Mouse (Mus musculus): ENCODE measurements around the gene Gm30083.

Gene Gm30083

DNA sequence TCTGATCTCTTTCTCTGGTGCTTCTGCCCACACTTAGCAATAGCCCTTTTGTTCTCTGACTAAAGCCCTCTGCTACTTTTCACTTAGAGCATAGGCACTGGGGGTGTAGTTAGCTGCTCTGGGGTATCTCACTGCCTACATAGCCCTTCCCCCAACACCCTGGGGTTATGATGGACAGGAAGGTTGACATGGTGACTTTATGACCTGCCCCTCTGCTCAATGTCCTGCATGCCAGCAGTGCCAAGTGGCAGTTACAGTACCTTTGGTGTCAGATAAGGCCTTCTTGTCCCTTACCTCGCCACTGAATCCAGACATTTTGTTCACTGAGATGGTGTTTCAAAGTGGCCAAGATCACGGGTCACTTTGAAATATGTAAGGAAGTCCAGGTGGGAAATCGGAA is at the start of gene Gm30083:
Gm30083 (minus strand) TSS at position 120 of the 400 bp plus-strand sequence.
- in situ Hi-C loops (cut with MseI, MboI): no loop called here

DNA sequence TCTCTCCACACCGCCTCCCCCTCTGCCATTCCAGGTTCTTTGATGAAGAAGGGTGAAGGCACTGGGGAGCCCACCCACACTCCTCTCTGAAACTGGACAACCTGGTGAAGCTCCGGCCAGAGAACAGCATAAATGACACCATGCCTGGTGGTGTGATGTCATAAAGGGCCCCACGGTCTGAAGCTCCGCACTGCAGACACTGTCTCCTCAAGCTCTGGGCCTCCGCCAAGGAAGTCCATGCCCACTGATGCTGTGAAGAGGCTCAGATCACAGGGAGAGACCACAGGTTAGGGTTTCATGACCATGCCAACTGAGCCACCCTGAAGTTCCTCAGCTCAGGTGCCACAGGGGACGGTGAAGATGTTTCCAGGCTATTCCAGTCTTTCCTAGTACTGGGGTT is 37.5 kb upstream of the Gm30083 start, which contains the start of gene Antxrl:
Antxrl (plus strand) TSS at position 192 of the 400 bp plus-strand sequence.
- in situ Hi-C loops (cut with MseI, MboI): no loop called here

DNA sequence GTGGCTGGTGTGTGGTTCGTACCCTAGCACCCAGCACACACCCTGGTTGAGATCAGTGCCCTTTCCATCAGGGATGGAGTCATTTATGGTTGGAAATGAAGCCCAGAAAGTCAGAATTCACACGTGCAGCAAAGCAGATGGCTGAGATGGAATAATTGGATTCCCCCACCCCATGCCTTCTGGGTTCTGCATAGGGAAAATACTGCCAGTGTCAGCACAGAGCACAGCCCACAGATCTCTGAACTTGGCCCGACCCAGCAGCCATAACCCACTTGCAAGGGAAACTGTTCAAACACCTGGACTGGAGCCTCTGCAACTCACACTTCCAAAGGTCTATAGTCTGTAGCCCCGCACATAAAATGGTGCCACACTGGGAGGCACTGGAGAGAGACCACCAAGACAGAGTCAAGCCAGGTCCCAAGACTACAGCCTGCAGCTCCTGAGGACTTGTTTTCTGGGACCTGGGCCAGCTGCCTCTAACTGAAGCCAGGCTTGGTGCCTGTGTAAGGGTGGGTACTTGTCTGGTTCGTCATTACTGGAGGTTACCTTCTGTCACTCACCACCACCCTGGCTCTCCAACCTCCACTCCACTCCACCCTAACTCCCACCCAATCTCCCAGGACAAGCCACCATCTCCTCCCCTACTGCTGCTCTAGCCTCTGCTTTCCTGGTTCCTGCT is 35.3 kb upstream of the Gm30083 start:
- in situ Hi-C loops (cut with MseI, MboI): no loop called here

DNA sequence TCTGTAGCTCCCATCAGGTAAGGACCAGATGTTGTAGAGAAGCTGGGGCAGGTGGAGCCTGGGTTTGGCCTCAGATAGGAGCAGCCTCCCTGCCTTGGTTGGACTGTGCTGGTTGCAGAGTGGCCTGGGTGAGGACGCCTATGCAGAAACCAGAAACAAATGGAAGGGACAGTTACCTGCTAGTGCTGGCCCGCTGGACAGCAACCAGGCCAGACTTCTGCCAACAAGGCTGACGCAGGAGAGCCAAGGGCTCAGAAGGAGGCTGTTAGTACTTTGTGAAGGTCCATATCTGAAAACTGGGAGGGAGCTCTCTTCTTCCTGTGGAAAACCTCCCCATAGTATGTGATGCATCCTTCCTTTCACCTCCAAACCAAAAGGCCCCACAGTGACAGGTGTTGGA is 28.4 kb upstream of the Gm30083 start:
- in situ Hi-C loops (cut with MseI, MboI): no loop called here

DNA sequence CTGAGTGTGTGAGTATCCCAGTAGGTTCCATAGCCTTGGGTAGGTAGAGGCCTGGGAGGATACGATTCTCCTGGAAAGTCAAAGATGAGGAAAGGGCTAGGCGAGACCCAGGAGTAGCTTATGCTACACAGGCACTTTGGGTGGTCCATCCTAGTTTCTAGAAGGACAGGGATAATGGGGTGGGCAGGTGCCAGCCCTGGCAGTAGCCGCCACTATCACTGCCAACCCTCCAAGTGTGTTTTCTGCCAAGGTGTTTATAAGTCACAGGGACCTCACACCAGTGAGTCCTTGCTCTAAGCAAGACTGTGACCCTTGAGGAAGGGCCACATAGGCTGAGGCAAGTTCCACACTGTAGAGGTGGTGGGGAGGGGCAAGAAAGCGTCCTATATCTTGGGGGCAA is 26.3 kb upstream of the Gm30083 start:
- in situ Hi-C loops (cut with MseI, MboI): no loop called here

DNA sequence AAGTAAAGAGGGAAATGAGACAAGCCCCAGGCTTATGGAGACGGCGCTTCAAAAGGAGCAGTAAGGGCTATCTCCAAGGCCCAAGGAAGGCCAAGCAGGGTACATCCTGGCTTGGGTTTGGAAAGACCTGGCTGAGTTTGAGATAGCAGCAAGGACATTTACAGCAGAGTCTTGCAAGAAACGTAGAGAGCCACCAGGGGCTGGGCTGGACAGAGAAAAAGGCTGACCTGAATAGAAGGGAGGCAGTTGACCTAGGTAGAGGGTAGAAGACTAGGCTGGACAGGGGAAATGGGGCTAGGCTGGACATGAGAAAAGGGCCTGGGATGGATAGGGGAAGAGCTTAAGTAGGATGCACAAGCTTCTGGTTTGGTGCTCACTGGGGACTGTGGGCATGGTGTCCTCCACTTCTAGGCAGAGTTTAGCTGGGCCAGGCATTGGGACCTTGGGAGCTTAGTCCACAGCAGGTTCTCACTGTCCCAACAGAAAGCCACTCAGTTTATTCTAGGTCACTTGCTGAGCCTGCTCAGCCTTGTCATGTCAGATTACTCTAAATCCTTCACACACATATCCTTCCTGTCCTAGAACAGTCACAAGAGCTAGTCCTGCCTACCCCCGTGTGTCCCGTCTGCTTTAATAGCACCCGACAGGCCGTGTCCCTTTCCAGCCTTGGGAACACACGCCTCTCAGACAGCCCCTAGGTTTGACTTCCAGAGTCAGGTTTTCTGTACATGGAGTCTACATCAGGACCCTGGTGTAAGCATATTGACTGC is 19.0 kb upstream of the Gm30083 start:
- in situ Hi-C loops (cut with MseI, MboI): no loop called here

DNA sequence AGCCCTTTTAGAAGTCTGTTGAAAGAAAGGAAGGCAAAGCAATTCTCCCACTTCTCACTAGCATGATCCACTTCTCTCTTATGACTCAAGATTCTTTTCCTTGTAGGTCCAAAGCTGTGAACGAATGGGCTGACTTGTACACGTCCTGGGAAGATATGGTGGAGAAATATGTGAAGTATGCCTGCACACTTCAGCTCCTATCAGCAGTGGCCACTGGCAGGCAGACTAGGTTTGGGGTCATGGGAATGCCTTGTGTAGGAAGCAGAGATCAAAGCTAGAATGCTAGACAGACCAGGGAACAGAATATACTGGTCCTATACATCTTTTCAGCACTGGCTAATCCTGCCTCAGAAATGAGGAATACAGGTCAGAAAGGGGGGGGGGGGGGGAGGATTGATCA is 11.7 kb upstream of the Gm30083 start:
- in situ Hi-C loops (cut with MseI, MboI): no loop called here

DNA sequence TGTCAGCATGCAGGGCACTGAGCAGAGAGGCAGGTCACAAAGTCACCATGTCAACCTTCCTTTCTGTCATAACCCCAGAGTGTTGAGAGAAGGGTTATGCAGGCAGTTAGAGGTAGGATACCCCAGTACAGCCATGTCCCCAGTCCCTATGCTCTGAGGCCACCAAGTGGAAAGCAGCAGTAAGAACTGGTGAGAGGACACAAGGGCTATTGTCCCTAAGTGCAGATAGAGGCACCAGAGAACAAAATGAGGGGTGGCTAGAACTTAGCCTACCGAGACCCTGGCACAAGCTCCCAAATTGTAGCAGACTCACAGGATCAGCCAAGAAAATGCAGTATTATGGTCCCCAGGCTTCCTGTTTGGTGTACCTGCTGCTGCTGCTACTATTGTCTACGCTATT is 2.0 kb upstream of the Gm30083 start:
- in situ Hi-C loops (cut with MseI, MboI): no loop called here

DNA sequence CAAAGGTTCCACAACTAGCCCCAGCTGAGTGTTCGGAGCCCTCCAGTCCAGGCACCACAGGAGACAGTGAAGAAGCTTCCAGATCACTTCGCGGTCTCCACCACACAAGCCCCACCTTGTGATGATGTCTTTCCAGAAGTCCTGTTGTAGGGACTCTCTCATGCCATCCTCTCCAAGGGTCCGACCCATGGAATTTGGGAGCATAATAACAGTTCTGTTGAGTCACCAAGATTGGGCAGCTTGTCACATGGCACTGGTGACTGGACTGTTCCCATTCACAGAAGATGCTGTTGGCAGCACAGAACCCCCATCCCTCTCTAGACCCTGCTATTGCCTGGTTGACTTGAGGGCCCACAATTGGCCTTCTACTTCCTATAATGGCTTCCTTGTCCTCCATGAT is 1.4 kb upstream of the Gm30083 start, which contains the start of gene Gm5460:
Gm5460 (plus strand) TSS at position 378 of the 400 bp plus-strand sequence.
- in situ Hi-C loops (cut with MseI, MboI): no loop called here

DNA sequence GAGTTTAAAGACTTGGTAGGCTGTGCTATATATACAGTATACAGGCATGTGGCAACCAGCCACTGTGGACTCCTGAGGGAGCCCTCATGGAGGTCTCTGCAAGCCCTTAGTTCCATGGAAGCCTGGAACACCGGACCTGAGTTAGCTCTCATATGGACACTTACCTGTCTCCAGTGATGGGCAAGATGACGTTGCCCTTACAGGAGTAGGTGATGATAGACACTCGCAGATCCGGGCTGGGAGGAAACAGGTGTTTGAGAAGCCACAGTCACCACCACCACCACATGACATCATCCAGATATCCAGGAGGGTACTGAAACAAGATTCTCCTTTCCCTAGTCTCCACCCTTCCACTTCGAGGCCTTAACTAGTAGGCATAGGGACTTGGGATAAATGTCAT is 12.6 kb downstream of the Gm30083 start:
- in situ Hi-C loops (cut with MseI, MboI): no loop called here

DNA sequence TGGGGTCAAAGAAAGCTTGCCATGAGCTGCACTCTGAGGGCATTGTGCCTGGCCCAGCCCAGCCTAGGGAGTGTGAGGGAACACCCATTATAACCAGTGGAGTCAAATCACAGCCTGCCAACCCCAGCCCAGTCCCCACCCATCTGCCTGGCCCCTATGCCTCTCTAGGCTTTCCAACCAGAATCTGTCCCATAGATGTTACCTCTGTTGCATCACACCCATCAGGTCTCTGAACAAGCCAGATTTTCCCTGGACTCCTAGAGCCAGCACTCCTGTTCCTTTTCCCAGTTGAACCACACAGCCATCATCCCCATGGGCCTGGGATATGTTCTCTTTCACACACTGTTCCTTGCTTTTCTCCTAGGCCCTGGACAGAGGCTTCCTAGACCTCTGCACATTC is 13.5 kb downstream of the Gm30083 start:
- in situ Hi-C loops (cut with MseI, MboI): no loop called here

DNA sequence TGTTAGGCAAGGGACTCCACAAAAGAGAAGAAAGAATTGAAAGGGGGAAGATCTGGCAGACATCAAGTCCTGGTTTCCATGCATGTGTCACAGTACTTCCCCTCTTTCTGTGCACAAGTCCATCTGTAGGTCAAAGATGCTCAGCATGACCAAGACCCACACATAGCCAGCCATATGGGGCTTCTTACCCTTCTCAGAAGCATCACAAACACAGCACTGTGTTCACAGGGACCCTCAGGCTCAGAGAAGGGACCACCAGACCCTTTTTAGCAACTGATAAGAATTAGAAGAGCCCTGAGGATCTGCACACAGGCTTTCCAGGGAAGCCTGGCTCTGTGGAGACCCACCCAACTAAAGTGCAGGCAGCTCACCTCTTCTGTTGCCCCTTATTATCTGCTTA is 14.9 kb downstream of the Gm30083 start:
- in situ Hi-C loops (cut with MseI, MboI): no loop called here

DNA sequence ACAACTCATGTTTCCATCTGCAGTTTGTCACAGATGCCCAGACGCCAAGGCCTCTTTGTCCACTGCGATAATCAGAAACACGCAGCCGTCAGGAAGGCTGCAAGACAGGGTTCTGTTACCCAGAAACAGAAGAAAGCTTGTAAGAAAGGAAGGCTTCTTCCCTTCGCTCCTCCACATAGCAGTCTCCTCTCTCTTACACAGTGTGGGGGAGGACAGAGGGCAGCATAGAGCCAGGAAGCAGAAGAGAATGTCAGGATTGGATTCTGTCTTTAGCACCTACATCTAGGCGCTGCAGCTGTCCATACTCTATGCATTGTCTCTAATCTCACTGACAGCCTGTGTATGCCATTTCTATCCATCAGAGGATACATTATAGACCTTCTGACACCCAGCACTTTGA is 17.6 kb downstream of the Gm30083 start:
- in situ Hi-C loops (cut with MseI, MboI): no loop called here

DNA sequence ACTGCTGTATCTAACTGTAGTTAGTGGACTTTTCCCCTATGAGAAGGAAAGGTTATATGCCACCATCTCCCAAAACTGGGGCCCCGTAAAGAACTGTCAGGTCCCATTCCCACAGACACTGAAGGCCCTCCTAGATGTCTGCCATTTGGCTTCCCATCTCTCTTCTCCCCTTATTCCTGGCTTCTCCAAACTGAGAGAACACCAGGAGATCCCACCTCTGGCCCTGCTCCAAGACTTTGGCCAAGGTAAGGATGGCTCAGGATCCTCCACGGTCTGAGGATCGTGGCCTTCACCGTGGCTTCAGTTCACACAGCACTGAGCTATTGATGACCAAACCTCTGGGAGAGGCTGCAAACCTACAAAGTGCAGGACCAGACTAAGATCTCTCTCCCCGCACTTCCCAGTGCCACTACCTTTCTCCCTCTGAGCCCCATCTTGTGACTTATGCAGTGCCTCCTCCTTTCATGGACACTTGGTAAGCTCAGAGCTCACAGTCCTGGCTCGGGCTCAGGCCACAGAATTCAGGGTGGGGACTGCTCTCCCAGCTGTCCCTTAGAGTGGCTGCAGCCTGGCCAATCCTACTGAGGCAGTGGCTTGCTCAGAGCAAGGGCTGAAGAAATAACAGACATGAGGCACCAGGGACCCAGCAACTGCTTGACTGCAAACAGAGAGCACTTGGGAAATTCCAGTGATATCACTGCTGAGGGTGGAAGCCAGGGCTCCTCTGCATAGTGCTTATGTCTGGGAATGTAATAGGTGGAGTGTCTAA is 21.3 kb downstream of the Gm30083 start:
- in situ Hi-C loops (cut with MseI, MboI): no loop called here

DNA sequence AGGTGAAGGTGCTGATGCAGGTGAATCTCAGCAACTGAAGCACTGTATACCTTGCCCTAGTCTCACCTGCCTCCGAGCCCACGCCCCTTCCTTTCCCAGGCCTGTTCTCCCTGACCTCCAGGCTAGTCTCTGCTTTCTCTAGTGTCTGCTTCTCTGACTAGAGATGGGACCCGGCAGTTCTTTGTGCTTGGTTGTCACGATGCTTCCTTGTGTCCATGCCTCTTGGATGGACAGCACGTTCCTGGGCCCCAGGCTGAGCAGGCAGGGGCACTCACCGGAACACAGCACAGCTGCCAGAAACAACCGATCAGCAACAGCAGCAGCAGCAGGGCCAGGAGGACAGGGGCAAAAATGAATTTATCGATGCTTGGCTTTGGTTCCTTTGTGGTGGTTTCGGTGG is 21.9 kb downstream of the Gm30083 start:
- in situ Hi-C loops (cut with MseI, MboI): no loop called here

DNA sequence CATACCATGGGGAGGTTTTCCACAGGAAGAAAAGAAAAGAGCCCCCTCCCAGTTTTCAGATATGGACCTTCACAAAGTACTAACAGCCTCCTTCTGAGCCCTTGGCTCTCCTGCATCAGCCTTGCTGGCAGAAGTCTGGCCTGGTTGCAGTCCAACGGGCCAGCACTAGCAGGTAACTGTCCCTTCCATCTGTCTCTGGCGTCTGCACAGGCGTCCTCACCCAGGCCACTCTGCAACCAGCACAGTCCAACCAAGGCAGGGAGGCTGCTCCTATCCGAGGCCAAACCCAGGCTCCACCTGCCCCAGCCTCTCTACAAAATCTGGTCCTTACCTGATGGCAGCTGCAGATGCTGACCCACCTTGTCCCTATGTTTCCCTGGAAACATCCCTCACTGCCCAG is 23.0 kb downstream of the Gm30083 start:
- in situ Hi-C loops (cut with MseI, MboI): no loop called here

DNA sequence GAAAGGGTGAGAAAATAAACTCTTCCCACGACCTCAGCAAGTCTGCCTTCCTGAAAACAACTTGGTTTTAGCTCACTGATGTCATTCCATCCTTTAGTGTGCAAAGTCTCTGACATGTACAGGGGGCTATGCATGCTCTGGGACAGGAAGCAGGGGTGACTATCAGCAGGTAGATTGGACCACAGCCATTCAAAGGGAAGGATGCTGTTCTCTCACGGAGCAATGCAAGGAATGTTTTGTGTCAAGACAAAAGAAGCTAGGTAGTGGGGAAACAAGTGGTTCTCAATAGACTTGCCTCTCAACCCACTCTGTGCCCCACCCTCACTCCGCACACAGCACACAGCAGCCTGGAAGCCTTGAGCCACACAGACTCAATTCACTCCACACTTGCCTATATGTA is 25.8 kb downstream of the Gm30083 start:
- in situ Hi-C loops (cut with MseI, MboI): no loop called here

DNA sequence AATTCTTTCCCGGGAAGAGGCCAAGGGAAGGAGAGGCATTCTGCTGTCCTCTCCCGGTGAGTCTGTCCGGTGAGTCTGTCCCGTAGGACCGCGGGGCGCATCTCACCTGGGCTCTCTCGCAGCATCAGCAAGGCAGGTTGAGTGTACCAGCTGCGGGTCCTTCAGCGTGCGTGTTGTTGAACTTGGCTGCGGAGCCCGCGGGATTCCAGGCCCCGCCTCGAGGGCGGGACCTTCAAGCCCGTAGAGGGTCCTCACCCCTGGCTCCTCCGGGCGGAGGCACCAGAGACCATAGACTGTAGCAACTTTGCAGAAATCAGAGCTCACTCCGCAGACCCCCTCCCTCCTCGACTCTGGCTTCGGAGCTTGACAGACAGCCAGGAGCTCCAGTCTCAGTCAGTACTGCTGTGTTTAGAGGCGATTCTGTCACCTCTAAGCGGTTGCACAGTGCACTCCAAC is 36.4 kb downstream of the Gm30083 start, which contains the start of gene Zfp488:
Zfp488 (minus strand) TSS at position 161 of the 456 bp plus-strand sequence.
- in situ Hi-C loops (cut with MseI, MboI): no loop called here

DNA sequence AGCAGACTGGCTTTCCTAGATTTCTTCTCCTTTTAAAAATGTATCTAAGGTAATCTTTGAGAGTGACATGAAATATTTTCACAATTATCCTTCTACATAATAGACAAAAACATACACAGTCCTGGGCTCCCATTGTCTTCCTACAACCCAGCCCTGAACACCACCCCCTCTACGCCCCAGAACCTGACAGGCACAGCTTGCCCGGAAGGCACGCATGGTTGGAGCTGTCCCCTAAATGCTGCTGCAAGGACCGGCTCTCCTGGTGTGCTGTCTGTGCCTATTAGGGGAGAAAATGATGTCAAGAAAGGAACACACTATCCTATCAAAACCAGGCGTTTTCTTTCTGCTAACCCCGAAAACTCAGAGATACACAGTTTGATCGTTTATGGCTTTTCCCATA is 37.2 kb downstream of the Gm30083 start:
- in situ Hi-C loops (cut with MseI, MboI): no loop called here

DNA sequence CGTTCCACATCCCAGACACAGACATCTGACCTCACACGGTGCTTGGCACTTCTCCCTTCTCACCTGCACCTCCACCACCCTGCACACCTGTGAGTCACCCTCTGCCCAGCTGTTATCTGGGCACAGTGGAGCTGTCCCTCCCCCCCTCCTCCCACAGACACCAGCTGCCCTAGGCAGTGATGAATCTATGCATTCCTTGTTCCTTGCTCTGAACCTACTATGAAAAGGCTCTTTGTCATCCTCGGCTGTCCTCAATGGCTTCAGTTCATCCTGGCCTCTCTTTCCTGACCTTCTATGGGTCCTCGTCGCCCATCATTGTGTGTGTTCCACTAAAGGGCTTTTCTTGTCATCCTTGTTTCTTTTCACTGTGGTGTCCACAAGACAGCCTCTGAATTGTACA is 40.2 kb downstream of the Gm30083 start:
- in situ Hi-C loops (cut with MseI, MboI): no loop called here

DNA sequence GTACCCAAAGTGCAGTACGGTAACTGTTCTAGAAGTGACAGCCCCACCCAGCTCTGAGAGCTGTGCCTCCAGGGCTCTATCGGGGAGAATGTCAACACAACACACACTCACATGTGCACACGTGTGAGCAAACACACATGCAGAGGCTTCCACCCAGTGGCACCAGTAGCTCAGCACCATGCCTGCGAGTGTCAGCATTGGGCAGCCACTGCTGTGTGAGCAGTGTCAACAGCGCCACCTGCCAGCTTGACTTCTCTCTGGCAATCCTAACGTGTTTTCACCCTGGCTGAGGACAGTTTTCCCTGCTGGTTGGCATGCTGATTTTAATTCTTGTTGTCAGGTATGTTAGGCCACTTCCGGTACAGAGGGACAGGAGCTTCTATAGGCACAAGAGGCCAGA is 42.3 kb downstream of the Gm30083 start:
- in situ Hi-C loops (cut with MseI, MboI): no loop called here

DNA sequence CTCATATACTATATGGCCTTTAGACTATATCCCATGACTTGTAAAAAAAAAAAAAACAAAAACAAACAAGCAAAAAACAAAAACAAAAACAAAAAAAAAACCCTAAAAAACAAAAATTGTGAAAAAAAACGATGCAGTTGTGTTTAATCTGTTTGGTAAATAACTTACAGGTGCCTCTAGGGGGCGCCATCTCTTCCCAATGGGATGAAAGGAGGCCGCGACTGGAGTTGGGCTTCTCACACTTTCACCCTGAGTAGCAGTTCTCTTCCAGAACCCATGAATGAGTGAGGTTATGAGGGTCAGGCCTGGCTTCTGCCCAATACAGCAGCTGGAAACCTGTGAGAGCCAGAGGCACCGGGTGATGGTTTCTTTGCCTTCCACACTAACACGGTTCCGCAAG is 49.3 kb downstream of the Gm30083 start:
- in situ Hi-C loops (cut with MseI, MboI): loop anchor here in 1 of 2 experiments (10.0 kb wide), 1 partner anchor 109 kb away; no protein-coding TSS in a partner anchor
